Mouse (Mus musculus): ENCODE data around the gene Spa17. TPM values are rescaled to one million over a fixed set of nuclear protein-coding genes. Genes with fewer than 3 reads are reported as not detected.
A peak's percentile ranks its signal among the peaks of the same experiment; 100 is the strongest.

The Spa17 gene
- polyA plus RNA-seq, 1 experiment: 2.7 TPM

DNA sequence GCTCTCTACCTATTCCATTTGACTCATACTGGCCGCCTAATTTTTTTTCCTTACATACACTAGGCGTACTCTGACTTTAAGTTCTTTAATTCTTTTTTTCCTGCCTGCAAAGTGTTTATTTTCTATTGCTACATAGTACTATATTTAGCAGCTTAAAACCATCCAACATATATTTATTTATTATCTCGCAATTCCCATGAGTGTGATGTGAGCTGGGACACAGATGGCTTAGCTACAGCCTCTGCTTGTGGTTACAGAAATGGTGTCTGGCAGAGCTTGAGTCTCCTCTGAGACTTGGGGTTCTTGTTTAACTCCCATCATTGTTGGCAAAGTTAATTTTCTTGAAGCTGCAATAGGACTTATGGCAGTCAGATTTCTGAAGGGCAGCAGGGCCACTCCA lies 25.2 kb upstream of the Spa17 start:
- Histone ChIP-seq H3ac (ENCODE audit: control insufficient read depth, insufficient read length) (no peak overlapping the region), H3K79me2 (ENCODE audit: control insufficient read depth, insufficient read depth) (no peaks in the 10 kb centered on the region), H3K4me3 (no peak overlapping the region), H3K36me3 (ENCODE audit: control insufficient read depth, insufficient read depth) (no peaks in the 10 kb centered on the region), H3K27me3 (ENCODE audit: control insufficient read depth, insufficient read depth, insufficient read length) (no peaks in the 10 kb centered on the region), H3K4me2 (ENCODE audit: low read depth) (no peak overlapping the region)
- TF ChIP-seq POLR2AphosphoS2 (IDR thresholded peaks at IDR 0.05; ENCODE audit: insufficient read length, low read depth) (no peak), SRF (IDR thresholded peaks at IDR 0.05; ENCODE audit: control insufficient read depth, insufficient read length, low read depth) (no peak), MAX (IDR thresholded peaks at IDR 0.05; ENCODE audit: low read depth) (no peak), REST (IDR thresholded peaks at IDR 0.05; ENCODE audit: insufficient read depth, insufficient read length) (no peak), TCF3 (IDR thresholded peaks at IDR 0.05; ENCODE audit: insufficient read length, low read depth) (no peak), MYOD1 (IDR thresholded peaks at IDR 0.05; ENCODE audit: control insufficient read depth in 1 of 3, insufficient read length in 2 of 3, low read depth in 2 of 3) (no peak), CEBPB (IDR thresholded peaks at IDR 0.05; ENCODE audit: insufficient read depth, poor library complexity, severe bottlenecking) (no peak), TCF12 (IDR thresholded peaks at IDR 0.05; ENCODE audit: insufficient read depth, poor library complexity, severe bottlenecking) (no peak), E2F4 (IDR thresholded peaks at IDR 0.05; ENCODE audit: insufficient read depth) (no peak), USF1 (IDR thresholded peaks at IDR 0.05; ENCODE audit: low read depth) (no peak), MYOG (IDR thresholded peaks at IDR 0.05; ENCODE audit: control insufficient read depth in 1 of 3, insufficient read depth in 1 of 3, insufficient read length in 2 of 3, low read depth in 2 of 3) (no peak), POLR2A (IDR thresholded peaks at IDR 0.05; ENCODE audit: insufficient read length, low read depth) (no peak)

DNA sequence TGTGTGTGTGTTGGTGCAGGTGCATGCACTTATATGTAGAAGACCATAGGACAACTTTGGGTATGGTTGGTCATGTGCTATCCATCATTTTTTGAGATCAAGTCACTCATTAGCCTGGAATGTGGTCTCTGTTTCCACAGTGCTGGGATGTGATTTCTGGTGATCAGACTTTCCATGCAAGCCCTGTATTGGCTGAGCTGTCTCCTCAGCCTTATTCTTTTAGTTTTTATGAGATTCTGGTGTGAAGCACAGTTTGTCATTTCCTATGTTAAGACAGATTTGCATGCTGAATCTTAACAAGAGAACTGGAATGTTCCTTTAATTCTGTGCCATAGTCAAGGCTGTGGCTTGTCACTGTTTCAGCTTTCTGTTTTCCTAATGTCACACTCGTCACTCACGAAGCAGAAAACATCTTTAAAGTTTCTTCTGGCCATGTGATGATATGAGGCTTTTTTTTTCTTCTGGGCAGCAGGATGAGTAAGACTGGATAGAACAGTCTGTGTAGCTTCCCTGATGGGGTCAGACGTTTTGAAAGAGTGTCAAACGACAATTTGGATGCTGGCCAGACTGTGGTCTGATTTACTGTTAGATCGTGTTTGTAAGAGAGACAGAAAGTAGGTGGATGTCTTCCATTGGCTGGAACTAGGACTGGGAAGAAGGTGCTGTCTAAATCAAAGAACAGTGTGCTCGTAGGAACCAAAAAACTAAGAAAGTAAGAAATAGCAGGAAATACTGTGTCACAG lies 23.4 kb upstream of the Spa17 start:
- Histone ChIP-seq H3K36me3 (ENCODE audit: control insufficient read depth, insufficient read depth) (no peaks in the 10 kb centered on the region), H3K27me3 (ENCODE audit: control insufficient read depth, insufficient read depth, insufficient read length) (no peaks in the 10 kb centered on the region), H3K4me2 (ENCODE audit: low read depth) (peak overlapping the region; percentile 8), H3K79me2 (ENCODE audit: control insufficient read depth, insufficient read depth) (no peaks in the 10 kb centered on the region), H3K4me3 (no peak overlapping the region), H3ac (ENCODE audit: control insufficient read depth, insufficient read length) (no peak overlapping the region)
- TF ChIP-seq TCF12 (IDR thresholded peaks at IDR 0.05; ENCODE audit: insufficient read depth, poor library complexity, severe bottlenecking): no peak
- TF ChIP-seq MAX (IDR thresholded peaks at IDR 0.05; ENCODE audit: low read depth): no peak
- TF ChIP-seq E2F4 (IDR thresholded peaks at IDR 0.05; ENCODE audit: insufficient read depth): no peak
- no peak for TF ChIP-seq SRF (IDR thresholded peaks at IDR 0.05; ENCODE audit: control insufficient read depth, insufficient read length, low read depth)
- TF ChIP-seq CEBPB (IDR thresholded peaks at IDR 0.05; ENCODE audit: insufficient read depth, poor library complexity, severe bottlenecking): no peak
- TF ChIP-seq MYOD1 (IDR thresholded peaks at IDR 0.05; ENCODE audit: control insufficient read depth in 1 of 3, insufficient read length in 2 of 3, low read depth in 2 of 3): no peak
- no peak for TF ChIP-seq TCF3 (IDR thresholded peaks at IDR 0.05; ENCODE audit: insufficient read length, low read depth)
- TF ChIP-seq POLR2AphosphoS2 (IDR thresholded peaks at IDR 0.05; ENCODE audit: insufficient read length, low read depth): no peak
- no peak for TF ChIP-seq USF1 (IDR thresholded peaks at IDR 0.05; ENCODE audit: low read depth)
- TF ChIP-seq MYOG (IDR thresholded peaks at IDR 0.05; ENCODE audit: control insufficient read depth in 1 of 3, insufficient read depth in 1 of 3, insufficient read length in 2 of 3, low read depth in 2 of 3): no peak
- TF ChIP-seq REST (IDR thresholded peaks at IDR 0.05; ENCODE audit: insufficient read depth, insufficient read length): no peak
- no peak for TF ChIP-seq POLR2A (IDR thresholded peaks at IDR 0.05; ENCODE audit: insufficient read length, low read depth)

DNA sequence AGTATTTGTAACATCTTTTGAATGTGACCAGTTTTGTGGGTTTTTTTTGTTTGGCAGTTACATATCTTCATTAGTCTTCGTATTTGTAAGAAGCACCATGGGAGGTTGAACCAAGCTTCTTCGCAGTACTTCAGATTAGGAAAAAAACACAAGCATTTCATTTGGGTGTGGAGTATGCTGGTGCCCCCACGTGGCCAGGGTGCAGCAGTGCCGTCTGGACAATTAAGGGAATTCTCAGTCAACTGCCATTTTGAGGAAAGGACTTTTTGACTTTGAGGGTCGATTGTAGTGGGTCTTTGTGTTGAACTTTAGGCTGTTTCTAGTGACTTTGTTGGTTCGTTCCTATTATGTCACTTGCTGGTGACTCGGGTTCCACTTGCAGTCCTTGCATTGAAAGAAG lies 22.8 kb upstream of the Spa17 start:
- no peak overlapping the region for H3ac ChIP-seq (ENCODE audit: control insufficient read depth, insufficient read length)
- H3K4me3 ChIP-seq: no peak overlapping the region
- no peaks in the 10 kb centered on the region for H3K79me2 ChIP-seq (ENCODE audit: control insufficient read depth, insufficient read depth)
- H3K36me3 ChIP-seq (ENCODE audit: control insufficient read depth, insufficient read depth): no peaks in the 10 kb centered on the region
- TF ChIP-seq POLR2A (IDR thresholded peaks at IDR 0.05; ENCODE audit: insufficient read length, low read depth) (no peak), USF1 (IDR thresholded peaks at IDR 0.05; ENCODE audit: low read depth) (no peak), TCF3 (IDR thresholded peaks at IDR 0.05; ENCODE audit: insufficient read length, low read depth) (no peak), CEBPB (IDR thresholded peaks at IDR 0.05; ENCODE audit: insufficient read depth, poor library complexity, severe bottlenecking) (no peak), REST (IDR thresholded peaks at IDR 0.05; ENCODE audit: insufficient read depth, insufficient read length) (no peak), MYOG (IDR thresholded peaks at IDR 0.05; ENCODE audit: control insufficient read depth in 1 of 3, insufficient read depth in 1 of 3, insufficient read length in 2 of 3, low read depth in 2 of 3) (no peak), E2F4 (IDR thresholded peaks at IDR 0.05; ENCODE audit: insufficient read depth) (no peak), MAX (IDR thresholded peaks at IDR 0.05; ENCODE audit: low read depth) (no peak), POLR2AphosphoS2 (IDR thresholded peaks at IDR 0.05; ENCODE audit: insufficient read length, low read depth) (no peak), TCF12 (IDR thresholded peaks at IDR 0.05; ENCODE audit: insufficient read depth, poor library complexity, severe bottlenecking) (no peak), MYOD1 (IDR thresholded peaks at IDR 0.05; ENCODE audit: control insufficient read depth in 1 of 3, insufficient read length in 2 of 3, low read depth in 2 of 3) (no peak), SRF (IDR thresholded peaks at IDR 0.05; ENCODE audit: control insufficient read depth, insufficient read length, low read depth) (no peak)
- no peaks in the 10 kb centered on the region for H3K27me3 ChIP-seq (ENCODE audit: control insufficient read depth, insufficient read depth, insufficient read length)
- H3K4me2 ChIP-seq (ENCODE audit: low read depth): no peak overlapping the region

DNA sequence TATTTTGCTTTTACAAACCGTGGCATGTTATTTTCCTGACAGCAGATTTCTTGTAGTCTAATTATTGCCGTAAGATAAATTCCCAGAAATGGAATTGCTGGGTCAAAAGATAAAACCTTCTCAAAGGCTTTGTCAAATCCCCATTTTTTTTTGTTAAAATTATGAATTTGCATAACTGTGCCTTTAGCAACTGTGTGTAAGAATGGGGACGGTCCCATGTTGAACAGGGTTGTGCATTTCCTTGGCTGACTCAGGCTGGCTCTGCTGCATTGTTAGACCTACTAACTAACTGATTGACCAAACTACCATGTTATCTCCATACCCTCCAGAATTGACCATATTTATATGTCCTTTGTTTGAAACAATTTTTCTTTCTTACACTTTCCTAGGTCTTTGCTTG lies 20.7 kb upstream of the Spa17 start:
- H3K4me2 ChIP-seq (ENCODE audit: low read depth): no peak overlapping the region
- no peak overlapping the region for H3ac ChIP-seq (ENCODE audit: control insufficient read depth, insufficient read length)
- no peak for TF ChIP-seq MAX (IDR thresholded peaks at IDR 0.05; ENCODE audit: low read depth)
- TF ChIP-seq MYOG (IDR thresholded peaks at IDR 0.05; ENCODE audit: control insufficient read depth in 1 of 3, insufficient read depth in 1 of 3, insufficient read length in 2 of 3, low read depth in 2 of 3): no peak
- no peak for TF ChIP-seq MYOD1 (IDR thresholded peaks at IDR 0.05; ENCODE audit: control insufficient read depth in 1 of 3, insufficient read length in 2 of 3, low read depth in 2 of 3)
- TF ChIP-seq POLR2AphosphoS2 (IDR thresholded peaks at IDR 0.05; ENCODE audit: insufficient read length, low read depth): no peak
- no peak for TF ChIP-seq TCF3 (IDR thresholded peaks at IDR 0.05; ENCODE audit: insufficient read length, low read depth)
- no peak overlapping the region for H3K4me3 ChIP-seq
- no peaks in the 10 kb centered on the region for H3K79me2 ChIP-seq (ENCODE audit: control insufficient read depth, insufficient read depth)
- H3K27me3 ChIP-seq (ENCODE audit: control insufficient read depth, insufficient read depth, insufficient read length): no peaks in the 10 kb centered on the region
- H3K36me3 ChIP-seq (ENCODE audit: control insufficient read depth, insufficient read depth): no peaks in the 10 kb centered on the region
